Mouse (Mus musculus) layer of hippocampus, adult 11-12 months (tissue): ENCODE measurements around the gene Epha2.

Experiments
- DNase-seq: peaks from one replicate; pipeline ENCODE4 v3.0.0; 2022; ENCODE audit warnings: low spot score

Gene Epha2

DNA sequence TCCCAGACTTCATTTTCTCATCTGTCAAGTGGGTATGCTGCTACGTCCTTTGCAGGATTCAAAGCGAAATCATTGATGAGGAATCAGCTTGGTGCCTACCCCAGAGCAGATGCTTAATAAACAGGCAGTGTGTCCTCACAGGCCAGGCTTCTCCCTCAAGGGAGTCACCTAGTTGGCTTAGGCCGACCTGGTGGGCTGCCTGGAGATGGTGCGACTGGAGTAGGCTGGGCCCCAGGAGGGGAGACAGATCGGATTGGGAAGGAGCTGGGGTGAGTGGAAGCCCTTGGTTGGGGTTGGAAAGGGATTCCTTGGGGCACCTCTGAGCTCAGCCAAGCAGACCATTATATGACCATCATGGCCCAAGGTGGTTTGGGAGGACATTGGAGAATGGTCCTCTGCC lies 71.4 kb downstream of the Epha2 start:
- no peak for DNase-seq
